Mouse (Mus musculus) frontal cortex, postnatal 10 days (tissue): ENCODE measurements at regions not wholly inside any gene's neighbourhood (a gene's known extent, or its start where the extent isn't known, plus 50 kb on each side); places are given as distances from the start of the nearest gene placed in this dataset.
"Not testable (repeated sequence)": the region's sequence is repeated elsewhere in the genome, so short reads cannot be mapped to it uniquely, and the experiment has no call there.

Experiments
- DNase-seq, 2 experiments: peaks; one replicate each; pipeline ENCODE4 v3.0.0; 2022; ENCODE audit warnings: low spot score in 2 of 2, mixed read lengths in 1 of 2

GRCm38 (mm10) chr12:69485652-69486651 lies 96.9 kb downstream of the Vcpkmt start:
- DNase-seq = no peak

DNA sequence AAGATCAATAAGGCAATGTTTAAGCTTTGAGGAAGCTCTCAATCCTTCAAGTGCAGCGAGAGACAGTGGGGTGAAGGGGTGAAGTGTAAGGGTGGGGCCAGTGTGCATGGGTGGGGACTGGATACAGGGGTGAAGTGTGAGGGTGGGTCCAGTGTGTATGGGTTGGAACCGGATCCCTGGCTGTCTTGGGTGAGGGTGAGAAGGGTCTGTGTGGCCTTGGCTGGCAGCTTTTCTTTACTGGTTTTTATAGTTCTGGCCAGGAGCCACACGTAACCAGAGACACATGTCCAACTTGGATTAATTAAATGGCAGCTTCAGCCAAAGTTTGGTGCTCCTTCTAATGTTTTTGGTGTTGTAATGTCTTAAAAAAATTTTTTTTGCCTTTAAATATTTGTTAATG lies 101.4 kb downstream of the Vcpkmt start:
- DNase-seq = no peak

DNA sequence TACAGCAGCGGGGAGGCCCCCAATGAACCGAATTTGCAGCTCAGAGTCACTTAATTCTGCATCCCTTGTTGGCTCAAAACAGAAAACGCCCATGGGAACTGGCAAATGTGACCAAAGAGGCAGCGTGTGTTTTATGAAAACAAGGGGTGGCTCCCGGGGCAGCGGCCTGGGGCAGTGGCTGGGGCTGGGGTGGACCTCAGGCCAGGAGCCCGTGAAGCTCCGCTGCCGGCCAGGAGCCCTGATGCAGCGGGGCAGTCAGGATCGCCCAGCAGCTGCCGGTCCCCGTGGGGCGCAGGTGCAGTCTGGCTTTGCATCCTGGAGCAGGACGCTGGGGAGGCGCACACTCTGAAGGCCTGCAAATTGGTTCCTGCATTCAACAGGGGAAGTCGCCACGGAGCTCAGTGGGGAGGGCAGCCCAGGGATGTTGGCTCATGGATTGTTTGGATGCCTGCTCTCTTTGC lies 104.4 kb upstream of the Gm9887 start:
- no peak for DNase-seq

DNA sequence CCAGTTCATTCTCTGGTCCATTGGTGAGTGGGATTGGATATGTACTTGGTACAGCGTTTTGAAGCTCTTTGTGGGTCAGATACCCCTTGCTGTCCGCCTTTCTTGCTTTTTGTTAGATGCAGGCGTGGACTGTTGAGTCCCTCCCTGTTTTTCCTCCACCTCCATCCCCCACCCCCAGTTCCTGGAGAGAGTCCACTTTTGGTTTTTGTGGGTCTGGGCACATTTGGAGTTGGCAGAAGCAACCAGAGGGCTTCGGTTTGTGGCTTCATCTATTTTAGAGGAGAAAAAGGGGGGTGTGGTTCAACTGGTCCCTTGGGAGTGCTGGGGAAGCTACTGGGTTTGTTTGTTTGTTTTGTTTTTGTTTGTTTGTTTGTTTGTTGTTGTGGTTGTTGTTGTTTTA lies 103.9 kb upstream of the Gm9887 start:
- no peak for DNase-seq

DNA sequence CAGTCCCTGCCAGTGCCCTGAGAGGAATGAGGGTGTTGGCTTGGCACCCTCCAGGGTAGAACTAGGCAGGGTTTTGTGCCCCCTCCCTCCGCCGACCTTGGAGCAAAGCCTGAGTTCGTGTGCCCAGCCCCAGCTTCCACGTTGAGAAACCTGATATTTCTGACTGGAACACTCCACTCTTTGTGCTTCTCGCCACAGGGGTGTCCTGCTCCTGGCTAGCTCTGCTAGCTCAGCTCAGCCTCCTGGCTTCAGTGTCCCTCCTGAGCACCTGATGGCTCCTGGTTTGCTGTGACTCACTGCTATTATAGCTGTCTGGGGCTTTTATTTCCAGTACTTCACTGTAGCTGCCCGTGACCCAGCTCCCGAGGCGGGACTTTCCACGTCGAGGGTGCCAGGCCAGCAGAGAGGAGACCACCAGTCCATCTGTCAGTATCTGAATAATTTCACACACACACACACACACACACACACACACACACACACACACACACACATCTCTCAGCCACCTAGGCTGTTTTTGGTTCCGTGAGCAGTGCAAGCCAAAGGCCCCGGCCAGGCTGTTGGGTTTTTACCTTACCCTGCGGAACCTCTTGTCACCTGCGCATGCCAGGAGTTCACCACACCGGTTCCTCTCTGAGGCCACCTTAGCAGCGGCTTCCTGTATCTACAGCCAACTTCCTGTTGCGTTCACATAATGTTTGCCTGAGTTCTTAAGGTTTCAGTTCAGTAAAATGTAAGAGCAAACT lies 102.8 kb upstream of the Gm9887 start:
- no peak for DNase-seq

GRCm38 (mm10) chr12:69474141-69474915 lies 102.1 kb upstream of the Gm9887 start:
- no peak for DNase-seq

DNA sequence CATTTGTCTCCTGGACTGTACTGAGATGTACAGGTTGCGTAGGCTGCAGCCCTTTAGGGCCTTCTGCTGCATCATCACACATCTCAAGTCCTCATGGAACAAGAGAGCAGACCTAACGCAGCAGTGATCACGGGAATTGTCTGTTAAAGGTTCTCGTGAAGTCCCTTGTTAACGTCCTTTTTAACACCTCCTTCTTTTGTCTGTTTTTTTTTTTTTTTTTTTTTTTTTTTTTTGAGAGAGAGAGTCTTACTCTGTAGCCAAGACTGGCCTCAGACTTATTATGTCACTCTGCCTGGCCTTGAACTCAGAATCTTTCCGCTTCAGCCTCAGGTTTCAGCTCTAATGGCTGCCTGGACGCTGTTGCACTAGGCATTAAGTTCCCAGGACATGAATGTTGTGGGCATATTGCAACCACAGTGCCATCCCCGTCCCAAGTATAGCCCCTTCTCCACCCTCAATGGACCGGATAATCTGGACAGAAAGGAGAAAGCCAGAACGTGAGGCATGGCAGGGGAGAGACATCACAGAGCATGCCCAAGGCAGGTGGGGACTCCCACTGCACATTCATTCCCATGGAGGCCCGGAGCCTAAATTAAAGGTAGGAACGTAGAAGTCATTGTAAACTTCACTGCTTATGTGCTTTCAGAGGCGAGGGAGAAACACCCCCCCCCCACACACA lies 101.3 kb upstream of the Gm9887 start:
- no peak for DNase-seq

DNA sequence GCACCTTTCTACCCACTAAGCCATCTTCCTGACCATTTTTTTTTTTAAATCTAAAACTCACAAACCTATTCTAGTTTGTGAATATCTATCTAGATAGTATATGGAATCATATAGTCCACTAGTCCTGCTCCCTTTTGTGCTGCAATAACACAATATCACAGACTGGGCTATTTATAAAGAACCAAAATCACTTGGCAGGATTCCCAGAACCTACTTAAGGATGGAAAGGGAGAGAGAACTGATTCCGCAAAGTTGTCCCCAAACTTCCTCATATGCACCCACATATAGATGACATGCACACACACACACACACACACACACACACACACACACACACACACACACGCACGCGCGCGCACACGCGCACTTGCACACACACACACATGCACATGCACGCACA lies 100.7 kb upstream of the Gm9887 start:
- DNase-seq = no peak

DNA sequence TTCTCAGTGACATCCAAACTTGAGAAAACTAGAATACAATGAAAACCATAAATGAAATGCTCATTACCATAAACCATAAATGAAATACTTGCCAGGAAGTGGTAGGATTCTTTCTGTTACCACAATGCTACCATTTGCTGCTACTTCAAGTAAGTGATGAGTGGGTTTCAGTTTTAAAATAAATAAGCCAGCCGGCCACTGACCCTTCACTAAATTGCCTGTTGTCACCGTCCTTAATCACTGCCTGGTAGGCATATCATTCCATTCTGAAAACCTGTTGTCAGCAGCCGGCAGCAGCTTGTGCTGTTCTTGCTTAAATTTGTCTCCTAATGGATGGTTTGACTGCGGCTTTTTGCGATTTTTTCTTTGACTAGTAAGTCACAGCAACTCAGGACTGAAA lies 99.6 kb upstream of the Gm9887 start:
- no peak for DNase-seq

DNA sequence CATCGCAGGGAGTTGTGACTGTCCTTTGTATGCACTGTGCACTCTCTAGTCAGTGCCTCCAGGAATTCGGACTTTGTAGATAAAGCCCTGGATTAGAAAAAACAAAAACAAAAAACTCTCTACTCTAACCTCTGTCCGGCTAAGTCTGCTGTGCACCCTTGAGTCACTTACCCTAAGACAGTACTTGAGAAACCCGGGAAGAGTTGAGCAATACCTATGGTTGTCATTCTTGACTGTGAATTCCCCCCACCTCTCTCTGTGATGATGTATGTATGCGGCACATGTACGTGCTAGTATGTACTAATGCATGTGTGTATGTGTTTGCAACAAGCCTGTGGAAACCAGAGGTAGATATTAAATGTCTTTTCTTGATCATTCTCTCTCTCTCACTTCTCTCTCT lies 96.7 kb upstream of the Gm9887 start:
- DNase-seq = no peak

DNA sequence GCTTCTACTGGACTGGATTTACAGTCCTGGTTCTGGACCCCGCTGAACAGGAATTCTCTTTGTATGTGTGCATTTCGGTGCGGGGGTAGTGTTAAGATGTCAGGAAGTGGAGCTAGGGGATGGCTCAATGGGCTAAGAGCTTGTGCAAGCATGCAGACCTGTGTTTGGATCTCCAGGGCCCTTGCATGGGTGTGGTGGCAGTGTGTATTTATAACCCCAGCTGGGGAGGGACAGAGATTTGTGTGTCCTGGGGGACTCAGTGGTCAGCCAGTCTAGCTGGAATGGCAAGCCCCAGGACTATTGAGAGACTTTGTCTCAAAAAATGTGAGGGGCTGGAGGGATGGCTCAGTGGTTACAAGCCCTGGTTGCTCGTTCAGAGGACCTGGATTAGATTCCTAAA lies 95.1 kb upstream of the Gm9887 start:
- DNase-seq = no peak

GRCm38 (mm10) chr12:69464906-69465305 lies 92.6 kb upstream of the Gm9887 start:
- no peak for DNase-seq

DNA sequence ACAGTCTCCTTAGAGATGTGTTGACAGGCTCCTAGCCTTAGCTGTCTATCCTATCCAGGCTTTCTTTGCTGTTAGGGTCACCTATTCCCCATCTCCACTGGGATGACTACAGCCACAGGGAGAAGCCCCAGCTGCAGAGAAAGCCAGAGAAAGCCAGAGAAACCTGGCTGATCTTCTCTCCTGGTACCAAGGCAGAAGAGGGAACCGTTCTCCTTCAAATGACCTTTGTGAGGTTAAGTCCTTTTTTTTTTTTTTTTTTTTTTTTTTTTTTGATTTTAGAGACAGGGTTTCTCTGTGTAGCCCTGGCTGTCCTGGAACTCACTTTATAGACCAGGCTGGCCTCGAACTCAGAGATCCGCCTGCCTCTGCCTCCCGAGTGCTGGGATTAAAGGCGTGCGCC lies 91.1 kb upstream of the Gm9887 start:
- not testable (repeated sequence) for DNase-seq

DNA sequence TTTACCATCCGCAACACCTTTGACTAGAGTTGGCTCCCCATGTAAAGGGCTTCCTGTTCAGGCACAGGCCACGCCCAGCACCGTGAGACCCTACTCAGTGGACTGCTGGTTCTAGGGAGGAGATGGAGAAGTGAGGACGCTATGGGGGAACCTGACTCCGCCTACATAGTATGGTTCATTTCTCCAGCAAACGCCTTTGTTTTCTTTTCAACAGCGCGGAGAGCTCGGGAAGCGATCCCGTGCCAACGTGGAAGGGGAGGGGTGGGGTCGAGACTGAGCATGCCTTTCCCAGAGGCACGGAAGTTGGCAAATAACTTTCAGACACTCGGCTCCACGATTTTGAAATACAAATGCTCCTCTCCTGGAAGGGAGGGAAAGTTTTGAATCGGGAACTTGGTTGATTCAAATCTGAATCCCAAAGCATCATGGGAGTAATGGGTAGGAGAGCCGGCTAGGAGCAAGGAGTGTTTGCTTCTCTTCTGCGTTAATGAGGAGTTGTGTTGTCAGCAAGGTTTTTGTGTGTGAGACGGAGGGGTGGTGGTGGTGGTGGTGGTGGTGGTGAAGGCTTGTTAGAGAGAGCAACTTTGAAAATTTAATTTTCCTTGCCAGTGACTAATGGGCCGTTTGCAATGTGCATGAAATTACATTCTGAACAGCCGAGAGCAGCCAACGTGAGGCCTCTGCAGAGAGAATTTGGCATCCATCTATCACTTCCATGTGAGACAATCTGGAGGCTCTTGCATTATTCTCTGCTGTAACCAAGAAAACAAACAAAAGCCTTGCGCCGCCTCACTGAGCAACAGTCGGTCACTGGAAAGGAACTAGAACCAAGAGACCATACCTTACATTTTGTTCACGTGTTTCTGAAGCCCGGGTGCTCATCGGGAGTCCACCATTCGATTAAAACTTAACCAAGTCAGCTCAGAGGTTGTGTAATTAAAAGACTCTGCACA lies 89.9 kb upstream of the Gm9887 start:
- no peak for DNase-seq

GRCm38 (mm10) chr12:69460552-69461079 lies 88.4 kb upstream of the Gm9887 start:
- DNase-seq = no peak

GRCm38 (mm10) chr12:69458170-69458841 lies 86.0 kb upstream of the Gm9887 start:
- no peak for DNase-seq

GRCm38 (mm10) chr12:69456746-69457145 lies 84.5 kb upstream of the Gm9887 start:
- no peak for DNase-seq

DNA sequence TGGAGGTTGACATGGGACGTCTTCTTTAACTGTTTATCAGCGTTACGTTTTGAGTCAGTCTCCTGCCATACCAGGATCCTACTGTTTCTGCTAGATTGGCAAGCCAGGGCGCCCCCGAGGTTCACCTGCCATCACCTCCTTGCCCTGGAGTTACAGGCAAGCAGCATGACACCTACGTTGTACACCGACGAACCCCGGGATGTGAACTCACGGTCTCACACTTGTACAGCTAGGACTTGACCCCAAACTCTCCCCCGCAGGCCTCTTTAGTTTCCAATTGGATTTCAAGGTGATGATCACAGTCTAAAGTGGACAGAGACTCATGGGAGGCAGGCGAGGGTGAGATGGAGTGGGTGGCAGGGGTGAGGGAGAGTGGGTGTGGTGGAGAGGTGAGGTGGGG lies 83.9 kb upstream of the Gm9887 start:
- no peak for DNase-seq

GRCm38 (mm10) chr12:69455566-69455965 lies 83.3 kb upstream of the Gm9887 start:
- DNase-seq = no peak
